Mouse (Mus musculus): ENCODE measurements around the gene Gmppa. TPM values are rescaled to one million over a fixed set of nuclear protein-coding genes. Genes with fewer than 3 reads are reported as not detected.

Gene Gmppa
- polyA plus RNA-seq, 1 experiment: 98.2 TPM

- H3K27me3 ChIP-seq (ENCODE audit: control insufficient read depth, insufficient read depth, low read length): no peaks in the 10 kb centered on the region
- H3K4me1 ChIP-seq (ENCODE audit: control insufficient read depth, insufficient read depth, low read length): peaks cover 16% of the 10 kb centered on the region
- no peak overlapping the region for H3K27ac ChIP-seq (ENCODE audit: control insufficient read depth, insufficient read depth, low read depth, low read length)
- no peak for TF ChIP-seq POLR2A (IDR thresholded peaks at IDR 0.05; ENCODE audit: control insufficient read depth, low read depth, low read length)
- TF ChIP-seq CTCF (IDR thresholded peaks at IDR 0.05; ENCODE audit: control insufficient read depth, insufficient read depth, insufficient replicate concordance, low read depth, low read length): no peak
- H3K4me3 ChIP-seq (ENCODE audit: control insufficient read depth, low read depth, low read length): no peak overlapping the region
- H3K36me3 ChIP-seq (ENCODE audit: control insufficient read depth, insufficient read depth, low read length): no peaks in the 10 kb centered on the region
Measured at GRCm38 (mm10) chr1:75490785-75491551, 55.2 kb downstream of the Gmppa start.

- H3K27me3 ChIP-seq (ENCODE audit: control insufficient read depth, insufficient read depth, low read length): no peaks in the 10 kb centered on the region
- H3K27ac ChIP-seq (ENCODE audit: control insufficient read depth, insufficient read depth, low read depth, low read length): no peak overlapping the region
- no peaks in the 10 kb centered on the region for H3K36me3 ChIP-seq (ENCODE audit: control insufficient read depth, insufficient read depth, low read length)
- TF ChIP-seq CTCF (IDR thresholded peaks at IDR 0.05; ENCODE audit: control insufficient read depth, insufficient read depth, insufficient replicate concordance, low read depth, low read length) (no peak), POLR2A (IDR thresholded peaks at IDR 0.05; ENCODE audit: control insufficient read depth, low read depth, low read length) (no peak)
- H3K4me3 ChIP-seq (ENCODE audit: control insufficient read depth, low read depth, low read length): no peak overlapping the region
- peaks cover 5% of the 10 kb centered on the region for H3K4me1 ChIP-seq (ENCODE audit: control insufficient read depth, insufficient read depth, low read length)
Measured at GRCm38 (mm10) chr1:75492579-75493170, 56.9 kb downstream of the Gmppa start.

Other genes with a start within 250 kb of the Gmppa start
- 5.4 and 6.2 TPM in 2 replicates for gene Ankzf1, start 243.8 kb upstream of the Gmppa start, polyA plus RNA-seq (2012; rRNA removed)
- 529 TPM in 2 replicates for gene Atg9a, start 243.7 kb upstream of the Gmppa start, polyA plus RNA-seq (2012; rRNA removed)
- gene Glb1l, start 225.1 kb upstream of the Gmppa start, polyA plus RNA-seq (2012; rRNA removed): 117 and 129 TPM in 2 replicates
- gene Stk16, start 225.1 kb upstream of the Gmppa start, polyA plus RNA-seq (2012; rRNA removed): 205 and 207 TPM in 2 replicates
- gene Tuba4a, start 216.1 kb upstream of the Gmppa start, polyA plus RNA-seq (2012; rRNA removed): 163 and 204 TPM in 2 replicates
- gene A630095N17Rik, start 203.8 kb upstream of the Gmppa start, polyA plus RNA-seq (2012; rRNA removed): 10.2 and 12.7 TPM in 2 replicates
- 298 and 299 TPM in 2 replicates for gene Dnajb2, start 199.5 kb upstream of the Gmppa start, polyA plus RNA-seq (2012; rRNA removed)
- 0.41 and 0.49 TPM in 2 replicates for gene Ptprn, start 171.4 kb upstream of the Gmppa start, polyA plus RNA-seq (2012; rRNA removed)
- gene Resp18, start 157.5 kb upstream of the Gmppa start, polyA plus RNA-seq (2012; rRNA removed): 0.20 TPM in 1 of 2 replicates, not detected in the other
- gene Dnpep, start 117.9 kb upstream of the Gmppa start, polyA plus RNA-seq (2012; rRNA removed): 158 and 175 TPM in 2 replicates
- gene Des, start 75.6 kb upstream of the Gmppa start, polyA plus RNA-seq (2012; rRNA removed): 3.6 and 9.8 TPM in 2 replicates
- gene Speg, start 60.6 kb upstream of the Gmppa start, polyA plus RNA-seq (2012; rRNA removed): 1.4 and 5.8 TPM in 2 replicates
- gene Asic4, start 14.5 kb downstream of the Gmppa start, polyA plus RNA-seq (2012; rRNA removed): 0.82 and 1.0 TPM in 2 replicates
- 39.5 and 40.8 TPM in 2 replicates for gene Chpf, start 43.4 kb downstream of the Gmppa start, polyA plus RNA-seq (2012; rRNA removed)
- 7.2 and 8.9 TPM in 2 replicates for gene Tmem198, start 43.6 kb downstream of the Gmppa start, polyA plus RNA-seq (2012; rRNA removed)
- gene Obsl1, start 70.5 kb downstream of the Gmppa start, polyA plus RNA-seq (2012; rRNA removed): 46.0 and 47.0 TPM in 2 replicates
- 160 and 210 TPM in 2 replicates for gene Inha, start 71.1 kb downstream of the Gmppa start, polyA plus RNA-seq (2012; rRNA removed)
- 22.4 and 24.2 TPM in 2 replicates for gene Stk11ip, start 85.6 kb downstream of the Gmppa start, polyA plus RNA-seq (2012; rRNA removed)
- 19.2 and 20.6 TPM in 2 replicates for gene Slc4a3, start 110.3 kb downstream of the Gmppa start, polyA plus RNA-seq (2012; rRNA removed)